Mouse (Mus musculus) limb, embryonic 11.5 days (tissue): Measurements from ENCODE around the gene Rpl10-ps3. TPM values are rescaled to one million over a fixed set of nuclear protein-coding genes. Genes with fewer than 3 reads are reported as not detected.
A peak's percentile ranks its signal among the peaks of the same experiment; 100 is the strongest.

Experiments
- ATAC-seq: fragments of 200-750 bp; cut with Nextera tagmentation; 2 replicates; pipeline ENCODE4 v1.8.0; 2017; ENCODE audit warnings: low read depth; ENCODE audit not compliant: insufficient number of reproducible peaks, low FRiP score, low TSS enrichment
- DNase-seq: peaks from one replicate; pipeline ENCODE4 v3.0.0-alpha.2; 2015; ENCODE audit warnings: low spot score
- H3K27ac ChIP-seq: fragments of 300-500 bp; sonication (generic); replicated peaks from 2 replicates; pipeline ENCODE4 v1.5.1; 2014; ENCODE audit warnings: low read depth, mild to moderate bottlenecking, low read length
- H3K27me3 ChIP-seq: fragments of 300-500 bp; sonication (generic); 2 replicates; pipeline ENCODE4 v1.6.1; 2014; ENCODE audit warnings: mild to moderate bottlenecking, low read length, mixed read lengths; ENCODE audit not compliant: control insufficient read depth, insufficient read depth
- H3K36me3 ChIP-seq: fragments of 300-500 bp; sonication (generic); 2 replicates; pipeline ENCODE4 v1.6.1; 2014; ENCODE audit warnings: mild to moderate bottlenecking, low read length, moderate library complexity, mixed read lengths; ENCODE audit not compliant: control insufficient read depth, insufficient read depth
- H3K4me1 ChIP-seq: fragments of 300-500 bp; sonication (generic); 2 replicates; pipeline ENCODE4 v1.6.1; 2014; ENCODE audit warnings: low read length, mixed read lengths; ENCODE audit not compliant: control insufficient read depth, insufficient read depth
- H3K4me2 ChIP-seq: fragments of 300-500 bp; sonication (generic); 2 replicates; pipeline ENCODE4 v1.6.1; 2014; ENCODE audit warnings: low read depth, mild to moderate bottlenecking, moderate library complexity; ENCODE audit not compliant: severe bottlenecking
- H3K4me3 ChIP-seq: fragments of 300-500 bp; sonication (generic); 2 replicates; pipeline ENCODE4 v1.5.1; 2014; ENCODE audit warnings: low read depth, low read length
- H3K9ac ChIP-seq: fragments of 300-500 bp; sonication (generic); 2 replicates; pipeline ENCODE4 v1.6.1; 2014; ENCODE audit warnings: mild to moderate bottlenecking, low read length
- H3K9me3 ChIP-seq: fragments of 300-500 bp; sonication (generic); 2 replicates; pipeline ENCODE4 v1.6.1; 2016; ENCODE audit warnings: low read length; ENCODE audit not compliant: control insufficient read depth
- WGBS: fragments of 180-500 bp; shearing (Covaris S2); extraction: QIAGEN DNeasy Blood & Tissue Kit; methylation state at CpG from one replicate; pipeline ENCODE4 v1.1.7; 2014; 5-methylcytosine and 5-hydroxymethylcytosine counted together
- polyA plus RNA-seq: library from polyadenylated mRNA; unstranded; fragments of >200 nt; fragmentation: Nextera tagmentation; extraction: Ambion mirVana; gene quantifications from 2 replicates; pipeline ENCODE4 v1.2.1, GENCODE M21; 2014

Rpl10-ps3 gene
- polyA plus RNA-seq, 1 experiment from 2014 or later: 198 TPM

GRCm38 (mm10) chr9:50360370-50360769, 15.6 kb upstream of the Rpl10-ps3 start:
- Histone ChIP-seq H3K4me1 (peaks cover under 1% of the 10 kb centered on the region; the same call in 1 of the 2 replicates), H3K36me3 (no peaks in the 10 kb centered on the region), H3K27ac (no peak overlapping the region), H3K9me3 (no peaks in the 10 kb centered on the region), H3K4me2 (no peak overlapping the region), H3K27me3 (no peaks in the 10 kb centered on the region), H3K9ac (no peak overlapping the region), H3K4me3 (no peak overlapping the region)
- no peak for ATAC-seq
- DNase-seq: no peak
- WGBS: 63% methylated on average over 3 of the region's 3 CpGs

GRCm38 (mm10) chr9:50357331-50357730, 12.6 kb upstream of the Rpl10-ps3 start:
- WGBS: 76% methylated on average over 3 of the region's 3 CpGs
- ATAC-seq (no peak), DNase-seq (no peak)
- H3K27ac ChIP-seq: no peak overlapping the region
- H3K4me3 ChIP-seq: no peak overlapping the region
- no peaks in the 10 kb centered on the region for H3K36me3 ChIP-seq
- H3K9me3 ChIP-seq: no peaks in the 10 kb centered on the region
- no peak overlapping the region for H3K9ac ChIP-seq
- H3K4me1 ChIP-seq: no peaks in the 10 kb centered on the region
- no peaks in the 10 kb centered on the region for H3K27me3 ChIP-seq
- no peak overlapping the region for H3K4me2 ChIP-seq

- no peak for ATAC-seq
- 85% methylated on average over 4 of the region's 4 CpGs for WGBS
- Histone ChIP-seq H3K9ac (no peak overlapping the region), H3K9me3 (no peaks in the 10 kb centered on the region), H3K27ac (no peak overlapping the region), H3K4me3 (no peak overlapping the region), H3K4me2 (no peak overlapping the region), H3K4me1 (no peaks in the 10 kb centered on the region), H3K27me3 (no peaks in the 10 kb centered on the region), H3K36me3 (no peaks in the 10 kb centered on the region)
- no peak for DNase-seq
These were observed 7.0 kb upstream of the Rpl10-ps3 start for GRCm38 (mm10) chr9:50351746-50352145.

- Histone ChIP-seq H3K9me3 (no peaks in the 10 kb centered on the region), H3K36me3 (no peaks in the 10 kb centered on the region), H3K4me1 (no peaks in the 10 kb centered on the region), H3K4me2 (no peak overlapping the region), H3K4me3 (no peak overlapping the region), H3K27me3 (no peaks in the 10 kb centered on the region), H3K27ac (no peak overlapping the region), H3K9ac (no peak overlapping the region)
- ATAC-seq (no peak), DNase-seq (no peak)
- WGBS: 64% methylated on average over 1 of the region's 1 CpGs
These were observed 5.8 kb upstream of the Rpl10-ps3 start for GRCm38 (mm10) chr9:50350571-50350970.

- no peak for DNase-seq
- WGBS: 71% methylated on average over 3 of the region's 3 CpGs
- Histone ChIP-seq H3K4me3 (no peak overlapping the region), H3K9me3 (no peaks in the 10 kb centered on the region), H3K27ac (no peak overlapping the region), H3K27me3 (no peaks in the 10 kb centered on the region), H3K9ac (no peak overlapping the region), H3K4me1 (no peaks in the 10 kb centered on the region), H3K36me3 (no peaks in the 10 kb centered on the region), H3K4me2 (no peak overlapping the region)
- no peak for ATAC-seq
These were observed 4.4 kb upstream of the Rpl10-ps3 start for GRCm38 (mm10) chr9:50349156-50349555.

- Histone ChIP-seq H3K36me3 (no peaks in the 10 kb centered on the region), H3K27me3 (no peaks in the 10 kb centered on the region), H3K9me3 (no peaks in the 10 kb centered on the region), H3K4me1 (no peaks in the 10 kb centered on the region), H3K9ac (no peak overlapping the region), H3K27ac (no peak overlapping the region), H3K4me3 (no peak overlapping the region), H3K4me2 (no peak overlapping the region)
- ATAC-seq (no peak), DNase-seq (no peak)
- WGBS: 82% methylated on average over 10 of the region's 10 CpGs
These were observed 3.5 kb upstream of the Rpl10-ps3 start for GRCm38 (mm10) chr9:50348256-50348655.

GRCm38 (mm10) chr9:50335539-50336325, 9.0 kb downstream of the Rpl10-ps3 start:
- Histone ChIP-seq H3K27ac (no peak overlapping the region), H3K4me2 (no peak overlapping the region), H3K4me3 (no peak overlapping the region), H3K4me1 (no peaks in the 10 kb centered on the region), H3K9ac (no peak overlapping the region), H3K36me3 (no peaks in the 10 kb centered on the region), H3K27me3 (no peaks in the 10 kb centered on the region), H3K9me3 (no peaks in the 10 kb centered on the region)
- DNase-seq: no peak
- 84% methylated on average over 7 of the region's 7 CpGs for WGBS
- ATAC-seq: no peak

- Histone ChIP-seq H3K4me3 (no peak overlapping the region), H3K9me3 (no peaks in the 10 kb centered on the region), H3K27me3 (no peaks in the 10 kb centered on the region), H3K27ac (no peak overlapping the region), H3K36me3 (no peaks in the 10 kb centered on the region), H3K9ac (no peak overlapping the region), H3K4me2 (no peak overlapping the region), H3K4me1 (no peaks in the 10 kb centered on the region)
- 36% methylated on average over 6 of the region's 6 CpGs for WGBS
- DNase-seq: peak; percentile 76
- ATAC-seq: no peak
These were observed 11.4 kb downstream of the Rpl10-ps3 start for GRCm38 (mm10) chr9:50333413-50333812.
